Mouse (Mus musculus) thymus, postnatal 10 days (tissue): ENCODE measurements around the gene Knop1.

ENCODE experiments used
- DNase-seq, 2 experiments: peaks; one replicate each; pipeline ENCODE4 v3.0.0; 2021; ENCODE audit warnings: low spot score in 2 of 2

Knop1 gene

GRCm38 (mm10) chr7:118848796-118849195 is 7.3 kb downstream of the Knop1 start:
- DNase-seq = no peak

GRCm38 (mm10) chr7:118846329-118846728 is 9.7 kb downstream of the Knop1 start:
- DNase-seq = no peak

GRCm38 (mm10) chr7:118845141-118845540 is 10.9 kb downstream of the Knop1 start:
- DNase-seq = no peak

GRCm38 (mm10) chr7:118842938-118843337 is 13.1 kb downstream of the Knop1 start:
- DNase-seq = no peak

- no peak for DNase-seq
Measured at GRCm38 (mm10) chr7:118841796-118842195, 14.3 kb downstream of the Knop1 start.

- no peak for DNase-seq
Measured at GRCm38 (mm10) chr7:118841030-118841745, 14.9 kb downstream of the Knop1 start.

GRCm38 (mm10) chr7:118837901-118838300 is 18.2 kb downstream of the Knop1 start:
- no peak for DNase-seq

- no peak for DNase-seq
Measured at GRCm38 (mm10) chr7:118827975-118828416, 28.1 kb downstream of the Knop1 start.

- DNase-seq = no peak
Measured at GRCm38 (mm10) chr7:118824451-118824850, 31.6 kb downstream of the Knop1 start.

- no peak for DNase-seq
Measured at GRCm38 (mm10) chr7:118821887-118822556, 34.0 kb downstream of the Knop1 start.

GRCm38 (mm10) chr7:118821356-118821755 is 34.7 kb downstream of the Knop1 start:
- no peak for DNase-seq

GRCm38 (mm10) chr7:118819666-118820065 is 36.4 kb downstream of the Knop1 start:
- DNase-seq = no peak

GRCm38 (mm10) chr7:118817741-118818140 is 38.3 kb downstream of the Knop1 start:
- DNase-seq = no peak

- no peak for DNase-seq
Measured at GRCm38 (mm10) chr7:118816275-118816674, 39.8 kb downstream of the Knop1 start.

GRCm38 (mm10) chr7:118813592-118813991 is 42.5 kb downstream of the Knop1 start:
- no peak for DNase-seq

GRCm38 (mm10) chr7:118811407-118812106 is 44.5 kb downstream of the Knop1 start:
- DNase-seq = no peak

GRCm38 (mm10) chr7:118807899-118808298 is 48.2 kb downstream of the Knop1 start:
- no peak for DNase-seq

- no peak for DNase-seq
Measured at GRCm38 (mm10) chr7:118806631-118807411, 49.2 kb downstream of the Knop1 start.

GRCm38 (mm10) chr7:118803425-118803824 is 52.6 kb downstream of the Knop1 start:
- DNase-seq = no peak

- no peak for DNase-seq
Measured at GRCm38 (mm10) chr7:118801791-118802190, 54.3 kb downstream of the Knop1 start.

GRCm38 (mm10) chr7:118800112-118800734 is 55.8 kb downstream of the Knop1 start:
- no peak for DNase-seq
